ENCODE assay signal across 13 mouse cellular contexts in genomic region chr16:33568269-33569016, GRCm38 (mm10). TPM values are rescaled to one million over a fixed set of nuclear protein-coding genes. Genes with fewer than 3 reads are reported as not detected.
"Had no signal": no experiment of that assay in that cellular context is flagged by ENCODE, and none has a peak within 500 bp of the region (broad histone marks: within the 10 kb centered on the region; RNA-seq: fewer than 3 reads in every experiment).

No protein-coding gene starts in this region.

- H3K4me3 ChIP-seq: kidney, embryonic 15.5 days; limb, embryonic 12.5 days; megakaryocyte, embryonic 14.5 days; midbrain, embryonic 12.5 days; neural tube, embryonic 12.5 days had no signal

- H3K4me2 ChIP-seq: kidney, embryonic 15.5 days; limb, embryonic 12.5 days; midbrain, embryonic 12.5 days; neural tube, embryonic 12.5 days had no signal

- H3K9ac ChIP-seq: kidney, embryonic 15.5 days; limb, embryonic 12.5 days; liver, embryonic 14.5 days; midbrain, embryonic 12.5 days; neural tube, embryonic 12.5 days had no signal

- H3K27ac ChIP-seq: kidney, embryonic 15.5 days; limb, embryonic 12.5 days; liver, embryonic 14.5 days; midbrain, embryonic 12.5 days; neural tube, embryonic 12.5 days had no signal

- H3K27me3 ChIP-seq: kidney, embryonic 15.5 days; limb, embryonic 12.5 days; midbrain, embryonic 12.5 days; neural tube, embryonic 12.5 days had no signal

- DNase-seq: kidney, adult 18-20 months; layer of hippocampus, postnatal 36 days; lung, adult 18-20 months; lung, postnatal 36 days; thymus, adult 18-20 months; thymus, postnatal 14 days had no signal

- H3K4me1 ChIP-seq: midbrain, embryonic 12.5 days had no signal

- H3K36me3 ChIP-seq: kidney, embryonic 15.5 days; limb, embryonic 12.5 days; midbrain, embryonic 12.5 days; neural tube, embryonic 12.5 days had no signal

- H3K9me3 ChIP-seq: kidney, embryonic 15.5 days; limb, embryonic 12.5 days; megakaryocyte, embryonic 14.5 days; midbrain, embryonic 12.5 days; neural tube, embryonic 12.5 days had no signal

RNA-seq across cellular contexts. Expression of gene Slc12a8, which starts 51.3 kb away (rescaled TPM):
- total RNA-seq: monocyte, adult 5-6 weeks had no signal
